Mouse (Mus musculus): ENCODE data around the gene Fmnl2. TPM values are rescaled to one million over a fixed set of nuclear protein-coding genes. Genes with fewer than 3 reads are reported as not detected.

The Fmnl2 gene
- polyA plus RNA-seq, 1 experiment: 2.8 TPM

GRCm38 (mm10) chr2:53028868-53029267 lies 171.2 kb downstream of the Fmnl2 start:
- Histone ChIP-seq H3K4me2 (ENCODE audit: low read depth) (no peak overlapping the region), H3ac (ENCODE audit: control insufficient read depth, insufficient read length) (no peak overlapping the region), H3K36me3 (ENCODE audit: control insufficient read depth, insufficient read depth) (no peaks in the 10 kb centered on the region), H3K4me3 (no peak overlapping the region), H3K79me2 (ENCODE audit: control insufficient read depth, insufficient read depth) (no peaks in the 10 kb centered on the region), H3K27me3 (ENCODE audit: control insufficient read depth, insufficient read depth, insufficient read length) (no peaks in the 10 kb centered on the region)
- no peak for TF ChIP-seq TCF3 (IDR thresholded peaks at IDR 0.05; ENCODE audit: insufficient read length, low read depth)
- TF ChIP-seq REST (IDR thresholded peaks at IDR 0.05; ENCODE audit: insufficient read depth, insufficient read length): no peak
- no peak for TF ChIP-seq MYOG (IDR thresholded peaks at IDR 0.05; ENCODE audit: control insufficient read depth in 1 of 3, insufficient read depth in 1 of 3, insufficient read length in 2 of 3, low read depth in 2 of 3)
- TF ChIP-seq USF1 (IDR thresholded peaks at IDR 0.05; ENCODE audit: low read depth): no peak

- Histone ChIP-seq H3ac (ENCODE audit: control insufficient read depth, insufficient read length) (no peak overlapping the region), H3K79me2 (ENCODE audit: control insufficient read depth, insufficient read depth) (no peaks in the 10 kb centered on the region), H3K4me2 (ENCODE audit: low read depth) (peak overlapping the region; percentile 28), H3K36me3 (ENCODE audit: control insufficient read depth, insufficient read depth) (no peaks in the 10 kb centered on the region), H3K27me3 (ENCODE audit: control insufficient read depth, insufficient read depth, insufficient read length) (no peaks in the 10 kb centered on the region), H3K4me3 (no peak overlapping the region)
- no peak for TF ChIP-seq POLR2A (IDR thresholded peaks at IDR 0.05; ENCODE audit: insufficient read length, low read depth)
- TF ChIP-seq USF1 (IDR thresholded peaks at IDR 0.05; ENCODE audit: low read depth): no peak
- TF ChIP-seq E2F4 (IDR thresholded peaks at IDR 0.05; ENCODE audit: insufficient read depth): no peak
- TF ChIP-seq MYOD1 (IDR thresholded peaks at IDR 0.05; ENCODE audit: control insufficient read depth in 1 of 3, insufficient read length in 2 of 3, low read depth in 2 of 3): no peak
- no peak for TF ChIP-seq TCF12 (IDR thresholded peaks at IDR 0.05; ENCODE audit: insufficient read depth, poor library complexity, severe bottlenecking)
- no peak for TF ChIP-seq MYOG (IDR thresholded peaks at IDR 0.05; ENCODE audit: control insufficient read depth in 1 of 3, insufficient read depth in 1 of 3, insufficient read length in 2 of 3, low read depth in 2 of 3)
- no peak for TF ChIP-seq CEBPB (IDR thresholded peaks at IDR 0.05; ENCODE audit: insufficient read depth, poor library complexity, severe bottlenecking)
- TF ChIP-seq POLR2AphosphoS2 (IDR thresholded peaks at IDR 0.05; ENCODE audit: insufficient read length, low read depth): no peak
- TF ChIP-seq SRF (IDR thresholded peaks at IDR 0.05; ENCODE audit: control insufficient read depth, insufficient read length, low read depth): no peak
- no peak for TF ChIP-seq REST (IDR thresholded peaks at IDR 0.05; ENCODE audit: insufficient read depth, insufficient read length)
- TF ChIP-seq MAX (IDR thresholded peaks at IDR 0.05; ENCODE audit: low read depth): no peak
- no peak for TF ChIP-seq TCF3 (IDR thresholded peaks at IDR 0.05; ENCODE audit: insufficient read length, low read depth)
Measured at GRCm38 (mm10) chr2:53029716-53030431, 172.2 kb downstream of the Fmnl2 start.

GRCm38 (mm10) chr2:53030432-53030826 lies 172.8 kb downstream of the Fmnl2 start:
- Histone ChIP-seq H3K79me2 (ENCODE audit: control insufficient read depth, insufficient read depth) (no peaks in the 10 kb centered on the region), H3K36me3 (ENCODE audit: control insufficient read depth, insufficient read depth) (no peaks in the 10 kb centered on the region), H3K4me2 (ENCODE audit: low read depth) (peak overlapping the region; percentile 28), H3K27me3 (ENCODE audit: control insufficient read depth, insufficient read depth, insufficient read length) (no peaks in the 10 kb centered on the region), H3ac (ENCODE audit: control insufficient read depth, insufficient read length) (no peak overlapping the region), H3K4me3 (no peak overlapping the region)
- TF ChIP-seq CEBPB (IDR thresholded peaks at IDR 0.05; ENCODE audit: insufficient read depth, poor library complexity, severe bottlenecking): no peak
- no peak for TF ChIP-seq TCF12 (IDR thresholded peaks at IDR 0.05; ENCODE audit: insufficient read depth, poor library complexity, severe bottlenecking)

GRCm38 (mm10) chr2:53038253-53038652 lies 180.6 kb downstream of the Fmnl2 start:
- no peaks in the 10 kb centered on the region for H3K27me3 ChIP-seq (ENCODE audit: control insufficient read depth, insufficient read depth, insufficient read length)
- no peak overlapping the region for H3ac ChIP-seq (ENCODE audit: control insufficient read depth, insufficient read length)
- H3K4me3 ChIP-seq: no peak overlapping the region
- H3K4me2 ChIP-seq (ENCODE audit: low read depth): no peak overlapping the region
- no peak for TF ChIP-seq TCF12 (IDR thresholded peaks at IDR 0.05; ENCODE audit: insufficient read depth, poor library complexity, severe bottlenecking)
- no peak for TF ChIP-seq USF1 (IDR thresholded peaks at IDR 0.05; ENCODE audit: low read depth)
- TF ChIP-seq MYOG (IDR thresholded peaks at IDR 0.05; ENCODE audit: control insufficient read depth in 1 of 3, insufficient read depth in 1 of 3, insufficient read length in 2 of 3, low read depth in 2 of 3): no peak
- TF ChIP-seq MYOD1 (IDR thresholded peaks at IDR 0.05; ENCODE audit: control insufficient read depth in 1 of 3, insufficient read length in 2 of 3, low read depth in 2 of 3): no peak
- TF ChIP-seq E2F4 (IDR thresholded peaks at IDR 0.05; ENCODE audit: insufficient read depth): no peak
- TF ChIP-seq MAX (IDR thresholded peaks at IDR 0.05; ENCODE audit: low read depth): no peak
- TF ChIP-seq TCF3 (IDR thresholded peaks at IDR 0.05; ENCODE audit: insufficient read length, low read depth): no peak
- no peaks in the 10 kb centered on the region for H3K79me2 ChIP-seq (ENCODE audit: control insufficient read depth, insufficient read depth)
- H3K36me3 ChIP-seq (ENCODE audit: control insufficient read depth, insufficient read depth): no peaks in the 10 kb centered on the region

- H3K27me3 ChIP-seq (ENCODE audit: control insufficient read depth, insufficient read depth, insufficient read length): no peaks in the 10 kb centered on the region
- no peak overlapping the region for H3ac ChIP-seq (ENCODE audit: control insufficient read depth, insufficient read length)
- no peaks in the 10 kb centered on the region for H3K36me3 ChIP-seq (ENCODE audit: control insufficient read depth, insufficient read depth)
- H3K4me2 ChIP-seq (ENCODE audit: low read depth): no peak overlapping the region
- no peak for TF ChIP-seq POLR2AphosphoS2 (IDR thresholded peaks at IDR 0.05; ENCODE audit: insufficient read length, low read depth)
- H3K4me3 ChIP-seq: no peak overlapping the region
- no peaks in the 10 kb centered on the region for H3K79me2 ChIP-seq (ENCODE audit: control insufficient read depth, insufficient read depth)
Measured at GRCm38 (mm10) chr2:53038737-53039136, 181.1 kb downstream of the Fmnl2 start.

Measured in myocyte (in vitro differentiated cells).